Mouse (Mus musculus) thymus, postnatal 36 days (tissue): ENCODE measurements around the gene Ldb3.
A peak's percentile ranks its signal among the peaks of the same experiment; 100 is the strongest.

Experiments used
- DNase-seq, 2 experiments: peaks; one replicate each; pipeline ENCODE4 v3.0.0; 2022; ENCODE audit warnings: mixed read lengths in 2 of 2

The Ldb3 gene

DNA sequence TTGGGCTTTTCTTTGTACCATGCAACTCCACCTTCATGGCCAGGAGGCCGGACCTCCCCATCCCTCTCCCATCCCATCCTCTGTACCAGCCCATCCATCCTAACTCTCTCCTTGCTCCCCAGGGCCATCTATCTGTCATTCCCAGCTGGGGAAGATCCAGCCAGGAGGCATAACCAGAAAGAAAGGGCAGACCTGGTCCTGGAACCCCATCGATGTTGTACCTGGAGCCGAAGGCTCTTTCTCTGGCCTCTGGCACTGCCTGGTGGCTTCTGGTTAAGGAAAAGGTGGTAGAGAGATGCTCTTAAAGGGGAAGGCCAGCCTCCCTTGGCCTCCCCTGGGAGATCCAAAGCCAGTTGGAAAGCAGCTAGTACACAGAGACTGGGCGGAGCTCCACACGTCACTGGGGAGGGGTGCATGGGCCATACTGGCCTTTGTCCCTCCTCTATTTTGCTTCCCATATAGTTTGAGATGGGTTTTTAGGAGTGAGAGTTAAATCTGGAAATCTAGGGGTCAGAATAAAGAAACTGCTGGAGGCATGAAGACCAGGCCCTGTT is 1.6 kb upstream of the Ldb3 start:
- no peak for DNase-seq

DNA sequence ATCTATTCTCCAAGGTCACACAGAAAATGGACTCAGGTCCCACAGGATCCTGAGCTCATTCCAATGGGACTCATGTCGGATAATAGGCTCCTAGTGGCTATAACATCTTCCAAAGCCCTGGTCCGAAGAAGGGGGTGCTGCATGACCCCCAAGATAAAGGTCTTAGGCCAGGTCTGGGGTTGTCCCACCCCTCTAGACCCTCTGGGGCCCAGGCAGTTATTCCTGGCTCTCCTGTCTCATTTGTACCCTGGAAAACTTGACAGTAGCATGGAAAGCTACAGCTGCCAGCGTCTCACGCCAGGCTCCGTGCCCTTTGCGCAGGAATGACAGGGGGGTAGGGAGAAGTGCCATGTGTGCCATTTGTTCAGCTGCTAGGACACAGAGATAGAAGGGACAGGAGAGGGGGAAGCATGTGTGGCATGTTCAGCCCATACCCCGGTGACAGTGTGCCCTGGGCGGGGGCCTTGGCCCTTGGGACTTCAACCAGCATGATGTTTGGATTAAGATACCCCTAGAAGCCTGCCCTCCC is 767 bp upstream of the Ldb3 start:
- no peak for DNase-seq

DNA sequence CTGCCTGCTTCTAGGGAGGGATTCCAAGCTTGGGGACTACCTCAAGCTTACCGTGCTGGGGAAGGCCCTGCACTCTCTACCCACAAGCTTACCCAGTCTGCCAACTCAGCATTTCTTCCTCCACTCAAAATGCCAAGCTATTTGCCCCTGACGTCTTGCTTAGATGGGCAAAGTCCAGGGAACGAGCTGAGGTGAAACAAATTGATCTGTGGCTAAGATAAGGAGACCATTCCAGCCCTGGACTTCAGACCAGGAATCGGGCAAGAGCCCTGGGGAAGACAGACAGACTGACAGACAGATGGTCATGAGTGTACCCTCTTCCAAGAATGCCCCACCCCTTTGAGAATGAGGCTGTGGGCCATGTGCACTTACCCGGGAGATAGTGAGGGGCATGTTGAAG is 477 bp downstream of the Ldb3 start:
- DNase-seq, result no peak

DNA sequence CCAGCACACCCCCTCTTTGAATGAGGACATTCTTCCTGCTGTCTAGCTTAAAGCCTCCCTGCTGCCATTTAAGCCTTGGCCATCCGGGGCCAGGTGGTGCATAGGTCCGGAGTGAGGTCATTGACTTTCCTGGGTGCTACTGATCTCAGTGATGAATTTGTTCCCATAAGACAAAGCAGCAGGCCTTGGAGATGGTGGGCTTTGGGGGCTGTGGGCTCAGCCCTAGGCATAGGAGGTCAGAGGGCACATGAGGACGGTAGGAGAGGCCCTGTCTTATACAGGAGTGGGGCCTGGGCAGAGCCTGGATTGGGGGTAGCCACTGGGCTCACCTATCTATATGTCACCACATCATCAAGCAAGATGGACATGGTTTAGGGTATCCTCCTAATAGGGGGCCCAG is 1.6 kb downstream of the Ldb3 start:
- no peak for DNase-seq

DNA sequence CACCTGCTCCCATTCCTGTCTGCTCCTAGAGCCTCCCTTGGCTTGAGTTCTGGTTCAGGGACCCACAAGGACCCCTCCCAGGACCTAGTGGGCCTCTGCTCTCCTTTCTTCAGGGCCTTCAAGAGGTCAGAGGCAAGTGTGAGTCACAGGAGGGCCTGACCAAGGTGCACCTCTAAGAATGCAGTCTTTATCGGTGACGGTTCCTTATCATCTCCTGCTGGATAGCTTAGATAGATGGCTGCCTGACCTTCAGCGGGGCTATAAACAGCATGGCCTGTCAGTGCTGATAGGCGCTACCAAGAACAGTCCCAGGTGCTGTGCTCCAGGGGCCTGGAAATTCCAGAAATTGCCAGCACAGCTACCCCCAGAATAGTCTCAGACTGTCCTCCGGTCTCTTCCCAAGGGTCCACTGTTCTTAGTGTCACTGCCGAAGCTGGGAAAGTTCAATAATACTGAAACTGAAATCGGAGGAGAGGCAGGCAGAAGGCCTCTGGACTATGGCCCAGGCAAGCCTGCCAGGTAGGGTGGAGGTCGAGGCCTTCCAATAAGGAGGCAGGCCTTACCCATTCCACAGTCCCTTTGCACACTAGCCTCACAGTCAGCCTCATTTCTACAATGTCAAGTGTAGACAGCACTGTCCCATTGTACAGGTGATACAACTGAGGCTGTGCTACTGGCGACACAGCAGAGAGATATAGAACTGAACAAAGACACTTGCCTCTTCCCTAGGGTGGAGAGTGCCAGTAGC is 3.0 kb downstream of the Ldb3 start:
- no peak for DNase-seq

DNA sequence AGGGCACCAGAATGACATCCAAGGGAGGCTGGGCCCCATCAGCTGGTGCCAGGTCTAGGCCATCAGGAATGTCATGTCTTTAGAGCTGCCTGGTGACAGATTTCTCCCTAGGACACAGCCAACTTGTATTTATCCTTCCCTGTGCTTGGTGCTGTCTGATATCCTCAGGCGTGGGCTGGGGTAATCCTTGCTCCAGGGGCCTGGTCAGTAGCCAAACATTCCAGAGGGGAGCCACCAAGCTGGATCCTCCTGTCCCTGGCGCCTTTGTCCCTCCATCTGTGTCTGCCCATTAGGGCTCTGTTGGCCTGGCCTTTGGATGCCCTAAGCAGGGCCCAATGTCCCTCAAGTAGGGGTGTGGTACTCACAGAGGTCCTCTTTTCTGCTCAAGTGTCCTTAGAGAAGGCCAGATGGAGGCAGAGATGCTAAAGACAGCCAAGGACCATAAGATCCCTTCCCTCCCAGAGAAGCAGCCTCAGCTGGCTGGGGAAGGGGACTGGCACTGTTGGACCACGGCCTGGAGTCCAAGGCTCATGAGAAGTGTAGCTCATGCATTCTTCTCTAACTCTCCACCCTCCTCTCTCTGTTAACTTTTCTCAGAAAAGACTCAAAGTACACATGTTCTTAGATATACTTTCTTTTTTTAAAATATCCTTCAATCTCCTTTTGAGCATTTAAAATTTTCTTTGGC is 5.6 kb downstream of the Ldb3 start:
- no peak for DNase-seq

DNA sequence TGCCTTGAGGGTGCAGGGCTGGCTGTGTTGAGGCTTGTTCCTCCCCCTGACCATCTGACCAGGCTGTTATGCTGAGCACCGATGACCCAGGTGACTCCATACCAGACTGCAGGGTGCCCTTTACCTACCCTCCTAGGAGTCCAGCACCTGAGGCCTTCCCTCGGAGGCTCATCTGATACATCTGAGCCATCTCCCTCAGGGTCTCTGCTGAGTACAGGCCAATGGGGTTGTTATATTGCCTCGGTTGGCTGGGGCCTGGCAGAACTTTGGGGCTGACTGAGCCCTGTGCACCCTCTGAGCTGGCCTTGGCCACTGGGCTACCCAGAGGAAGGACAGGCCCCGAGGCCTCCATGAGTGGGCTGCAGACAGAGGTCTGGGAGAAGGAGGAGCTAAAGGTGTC is 11.6 kb downstream of the Ldb3 start:
- no peak for DNase-seq

DNA sequence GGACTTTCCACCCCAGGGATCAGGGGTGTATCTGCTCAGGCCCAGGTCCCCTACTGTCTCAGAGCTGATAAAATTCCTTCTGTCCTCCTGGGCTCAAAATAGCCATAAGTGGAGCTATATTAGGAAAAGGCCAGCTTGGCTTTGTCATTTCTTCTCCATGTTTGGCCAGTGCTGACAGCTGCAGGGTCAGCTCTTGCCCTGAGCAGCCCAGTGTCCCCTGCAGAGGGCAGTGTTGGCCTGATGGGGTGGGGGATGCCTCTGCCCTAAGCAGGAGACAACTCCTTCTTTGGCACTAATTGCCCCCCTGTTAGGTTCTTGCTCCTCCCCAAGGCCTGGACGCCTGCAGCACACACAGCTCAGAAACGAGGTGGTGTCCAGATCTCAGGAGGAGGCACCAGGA is 14.4 kb downstream of the Ldb3 start:
- DNase-seq, result peak in 1 of 2 experiments; percentile 6

DNA sequence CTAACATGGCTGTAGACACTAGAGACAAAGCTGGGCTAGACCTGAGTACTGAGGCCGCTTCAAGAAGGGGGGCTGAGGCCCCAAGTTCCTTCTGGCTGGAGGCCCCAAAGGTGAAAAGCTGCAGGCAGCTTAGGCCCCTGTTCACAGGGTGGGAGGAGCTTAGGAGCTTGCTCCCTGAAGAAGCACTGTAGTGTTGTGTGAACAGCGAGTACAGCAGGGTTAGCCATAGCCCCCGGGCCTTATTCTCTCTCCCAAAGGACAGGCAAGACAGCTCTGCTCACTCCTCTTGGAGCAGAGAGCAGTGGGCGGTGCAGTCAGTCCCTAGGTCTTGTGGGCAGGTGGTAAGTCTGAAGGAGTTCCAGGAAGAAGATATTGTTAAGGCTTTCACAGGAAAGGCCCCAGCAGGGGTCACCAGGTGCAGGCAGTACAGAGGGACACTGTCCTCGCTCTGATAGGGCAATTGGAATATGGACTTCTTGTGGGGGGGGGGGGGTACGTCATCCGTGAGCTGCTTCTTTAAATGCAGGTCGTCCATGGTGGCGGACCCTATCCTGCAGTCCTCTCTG is 15.1 kb downstream of the Ldb3 start:
- DNase-seq, result no peak

DNA sequence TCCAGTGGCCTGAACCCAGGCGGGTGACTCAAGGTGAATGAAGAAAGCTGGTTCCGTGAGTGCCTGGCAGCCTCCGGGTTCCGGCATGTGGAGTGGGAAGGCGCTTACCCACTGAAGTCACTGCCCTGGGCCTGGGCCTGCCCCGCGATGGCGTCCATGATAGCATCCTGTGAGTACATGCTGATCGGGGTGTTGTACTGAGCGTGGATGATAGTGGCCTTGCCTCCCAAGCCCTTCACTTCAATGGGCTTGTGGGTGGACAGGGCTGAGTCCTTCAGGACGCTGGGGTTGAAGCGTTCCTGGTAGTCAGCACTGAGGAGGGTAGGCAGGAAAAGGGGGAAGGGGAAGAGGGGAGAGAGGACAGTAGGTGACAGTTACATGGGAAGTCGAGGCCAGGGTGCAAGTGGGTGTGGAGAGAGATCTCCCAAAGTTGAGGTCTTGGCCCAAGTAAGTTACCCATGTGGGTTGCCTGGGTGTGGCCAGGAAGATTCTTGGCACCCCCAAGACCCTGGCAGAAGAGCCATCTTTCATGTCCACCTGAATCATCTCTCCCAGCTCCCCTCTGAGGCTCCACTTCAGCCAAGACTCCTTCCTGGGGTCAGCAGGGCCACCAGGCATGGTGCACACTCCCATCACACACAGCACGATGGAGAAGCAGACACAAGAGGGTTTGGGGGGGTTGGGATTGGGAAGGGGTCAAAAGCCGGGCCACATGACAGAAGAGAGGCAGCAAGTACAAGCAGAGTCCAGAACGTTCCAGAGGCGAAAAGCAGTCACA is 16.7 kb downstream of the Ldb3 start:
- DNase-seq, result no peak

DNA sequence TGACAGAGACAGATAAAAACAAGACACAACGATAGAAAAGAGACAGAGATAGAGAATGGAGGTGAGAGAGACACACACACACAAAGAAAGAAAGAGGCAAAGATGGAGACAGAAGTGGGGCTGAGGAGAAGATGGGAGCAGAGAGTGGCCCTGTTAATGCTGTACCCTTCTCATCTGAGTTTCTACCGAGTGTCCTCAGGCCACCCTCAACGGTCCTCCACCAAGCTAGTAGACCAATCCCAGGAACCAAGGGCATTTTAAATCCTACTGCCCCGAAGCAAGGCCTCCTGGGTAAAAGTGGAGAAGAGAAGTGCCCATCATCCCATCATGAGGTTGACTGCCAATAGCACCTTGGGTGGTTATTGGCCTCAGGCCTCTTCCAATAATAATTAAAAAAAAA is 17.6 kb downstream of the Ldb3 start:
- no peak for DNase-seq

DNA sequence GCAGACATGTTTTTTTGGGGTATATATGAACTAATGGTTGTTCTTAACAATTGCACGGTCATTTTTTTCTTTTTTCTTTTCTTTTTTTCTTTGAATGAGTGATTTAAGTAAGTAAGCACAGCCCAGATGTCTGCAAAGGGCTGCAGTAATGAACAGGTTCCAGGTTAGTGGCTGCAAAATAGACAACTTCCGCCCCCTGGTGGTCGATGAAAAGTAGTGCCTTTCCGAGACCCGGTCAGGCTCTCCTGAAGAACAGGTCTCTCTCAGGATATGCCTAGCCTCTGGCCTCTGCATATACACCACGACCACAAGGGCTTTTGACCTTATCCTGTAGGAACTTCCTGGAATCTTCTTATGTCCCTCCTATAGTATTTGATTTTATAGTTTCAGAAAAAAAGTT is 18.2 kb downstream of the Ldb3 start:
- peak; percentile 42 to 48 for DNase-seq

DNA sequence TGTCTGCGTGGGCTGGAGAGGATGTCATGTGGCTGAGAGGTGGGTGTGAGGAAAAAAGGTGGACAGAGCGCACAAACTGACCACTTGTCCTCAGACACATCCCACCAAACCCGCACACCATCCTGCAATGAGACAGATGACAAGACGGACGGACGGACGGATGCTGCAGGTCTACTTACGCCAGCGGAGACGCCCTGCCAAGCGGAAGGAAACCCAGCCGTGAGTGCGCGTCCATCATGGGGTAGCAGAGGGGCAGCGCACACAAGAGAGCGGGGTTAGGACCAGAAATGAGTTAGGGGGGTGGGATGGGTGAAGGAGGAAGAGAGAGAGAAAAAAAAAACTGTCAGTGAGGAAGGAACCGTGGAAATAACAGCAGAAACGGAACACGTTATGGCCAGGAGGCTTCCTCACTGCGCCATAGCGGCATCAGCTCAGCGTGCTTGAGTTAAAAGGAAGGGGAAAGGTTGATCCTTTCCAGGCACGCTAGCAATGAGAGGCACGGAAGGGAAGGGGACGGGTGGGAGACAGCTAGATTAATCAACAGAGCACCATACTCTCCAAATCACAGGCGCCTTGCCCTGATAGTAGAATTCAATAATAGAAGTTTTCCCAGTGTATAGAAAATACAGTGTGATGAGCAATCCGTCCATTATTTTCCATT is 18.8 kb downstream of the Ldb3 start:
- DNase-seq, result no peak

DNA sequence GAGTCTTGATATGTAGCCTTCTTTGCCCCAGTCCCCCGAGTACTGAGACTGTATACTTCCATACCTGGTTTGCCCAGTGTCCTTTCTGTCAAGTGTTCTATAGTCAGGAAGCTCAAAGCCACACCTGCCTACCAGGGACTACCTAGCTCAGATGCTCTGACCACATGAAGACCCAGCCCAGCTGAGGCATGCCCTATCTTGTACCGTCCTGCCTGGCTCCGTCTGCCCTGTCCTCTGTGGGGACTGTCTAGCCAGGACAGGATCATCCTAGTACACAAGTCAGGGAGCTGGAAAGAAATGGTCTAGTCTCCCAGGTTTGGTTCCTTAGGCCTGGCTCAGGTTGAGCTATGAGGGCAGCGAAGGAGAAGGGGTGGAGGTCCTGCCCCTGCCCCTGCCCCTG is 19.9 kb downstream of the Ldb3 start:
- no peak for DNase-seq

DNA sequence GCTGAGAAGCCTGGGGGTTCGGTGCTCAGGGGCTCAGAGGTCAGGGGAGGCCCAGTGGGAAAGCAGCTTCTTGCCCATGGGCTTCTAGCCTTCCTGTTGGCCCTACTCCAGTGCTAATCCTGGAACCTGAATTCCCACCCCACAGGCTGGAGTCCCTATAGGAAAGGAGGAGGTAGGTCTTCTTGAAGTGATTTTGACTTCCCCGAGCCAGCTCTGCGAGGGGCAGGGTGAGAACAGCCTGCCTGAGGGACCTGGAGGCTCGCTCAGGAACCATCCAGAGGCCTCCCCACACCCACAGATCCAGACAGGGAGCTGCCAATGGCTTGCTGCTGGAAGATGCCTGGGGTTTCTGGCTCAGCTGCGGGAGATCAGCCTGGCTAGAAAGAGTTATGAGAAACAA is 20.8 kb downstream of the Ldb3 start:
- DNase-seq, result no peak

DNA sequence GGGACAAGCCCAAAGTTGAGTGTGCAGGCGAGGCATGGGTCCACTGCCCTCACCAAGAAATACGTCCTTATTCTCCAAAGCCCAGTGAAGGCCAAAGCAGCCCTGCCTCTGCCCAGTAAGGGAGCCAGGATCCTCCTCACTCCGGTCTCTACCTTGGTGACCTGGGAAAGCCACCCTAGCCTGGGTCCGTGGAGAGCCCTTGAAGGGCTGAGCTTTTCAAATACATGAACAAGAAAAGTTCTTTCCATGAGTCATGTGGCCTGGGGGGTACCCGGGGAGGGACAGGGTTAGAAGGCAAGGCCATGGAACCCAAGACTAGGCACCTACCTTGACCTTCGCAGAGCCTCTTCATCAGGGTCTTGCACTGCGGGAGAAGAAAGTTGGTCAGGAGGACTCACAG is 22.0 kb downstream of the Ldb3 start:
- DNase-seq, result no peak

DNA sequence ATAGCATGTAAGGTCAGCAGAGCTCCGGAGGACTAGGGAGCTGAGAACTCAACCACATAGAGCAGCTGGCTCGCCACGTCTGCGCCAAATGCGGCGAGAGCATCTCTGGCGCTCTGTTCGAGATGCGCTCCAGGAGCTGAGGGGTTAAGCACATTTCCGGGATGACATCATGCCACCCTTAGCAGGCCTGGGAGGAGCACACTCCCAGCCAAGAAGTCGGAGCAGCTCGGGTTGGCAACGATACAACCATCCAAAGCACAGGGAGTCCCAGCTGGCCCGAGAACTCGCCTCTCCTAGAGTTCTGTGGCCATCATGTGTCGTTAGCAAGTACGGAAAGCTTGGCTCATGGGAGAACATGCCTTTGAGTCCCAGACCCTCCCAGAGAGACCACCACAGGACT is 22.8 kb downstream of the Ldb3 start:
- DNase-seq, result no peak

DNA sequence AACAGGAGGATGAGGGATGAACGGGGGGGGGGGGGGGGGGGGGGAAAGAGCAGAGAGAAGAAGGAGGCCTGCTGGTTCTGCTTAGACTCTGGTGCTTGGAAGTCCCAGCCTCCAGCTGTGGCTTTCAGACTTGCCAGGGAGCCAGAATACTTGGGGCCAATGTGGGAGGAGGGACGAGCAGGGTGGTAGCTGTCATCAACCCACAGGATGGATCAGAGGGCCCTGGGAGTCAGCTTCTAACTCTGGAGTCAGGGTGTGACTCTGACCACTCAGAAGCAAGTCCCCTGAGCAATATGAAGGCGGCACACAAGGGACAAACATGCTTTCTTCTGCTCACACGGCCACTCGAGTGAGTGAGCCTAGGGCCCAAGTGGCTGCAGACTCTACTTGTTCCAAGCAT is 23.8 kb downstream of the Ldb3 start:
- no peak for DNase-seq

DNA sequence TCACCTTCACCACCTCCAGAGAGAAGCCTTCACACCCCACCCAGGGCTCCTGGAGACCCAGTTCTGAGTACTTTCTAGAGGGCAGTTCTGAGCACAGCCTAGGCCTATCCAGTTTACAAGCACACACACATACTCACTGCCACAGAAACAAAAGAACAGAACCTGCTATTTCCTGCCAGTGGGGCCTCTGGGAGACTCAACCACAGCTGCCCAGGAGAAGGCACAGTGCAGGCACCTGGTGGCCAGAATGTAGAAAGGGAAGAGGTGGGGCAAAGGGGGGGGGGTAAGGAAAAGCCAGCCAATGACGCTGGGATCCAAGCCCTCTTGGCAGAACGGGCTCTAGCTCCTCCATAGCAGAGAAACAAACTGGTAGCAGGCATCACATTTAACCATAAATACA is 26.1 kb downstream of the Ldb3 start:
- no peak for DNase-seq

DNA sequence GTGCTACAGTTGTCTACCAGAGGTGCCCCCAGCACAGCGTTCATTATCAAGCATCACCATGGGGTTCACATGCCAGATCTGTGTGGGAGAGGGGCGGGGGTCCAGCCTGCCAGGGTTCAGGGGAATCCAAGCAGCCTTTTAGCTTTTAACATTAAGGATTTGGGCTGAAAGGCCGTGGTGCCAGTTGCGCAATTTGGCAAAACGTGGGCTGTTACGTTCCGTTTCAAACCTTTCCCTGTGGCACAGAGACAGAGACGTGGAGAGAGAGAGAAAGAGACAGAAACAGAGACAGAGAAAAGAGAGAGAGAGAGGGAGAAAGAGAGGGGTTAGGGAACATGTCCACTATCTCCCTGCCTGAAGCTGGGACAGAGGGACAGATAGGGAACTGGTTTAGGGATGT is 26.8 kb downstream of the Ldb3 start:
- DNase-seq, result no peak

DNA sequence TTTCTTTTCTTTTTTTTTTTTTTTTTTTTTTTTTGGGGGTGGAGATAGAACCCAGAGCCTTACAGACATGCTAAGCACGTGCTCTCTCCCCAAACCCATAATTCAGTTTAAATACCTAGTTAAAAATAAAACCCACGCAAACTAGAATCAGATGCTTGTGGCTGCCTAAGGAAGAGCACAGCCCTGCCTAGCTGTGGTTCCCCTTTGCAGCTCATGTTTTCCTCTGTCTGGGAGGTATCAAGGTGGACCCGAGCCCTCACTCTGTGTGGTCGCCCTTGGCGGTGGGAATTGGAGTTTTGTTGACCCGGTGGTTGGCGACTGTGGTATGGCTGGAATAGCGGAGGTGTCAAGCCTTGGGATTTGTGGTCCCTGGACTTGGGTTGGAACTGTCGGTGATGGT is 29.5 kb downstream of the Ldb3 start:
- no peak for DNase-seq

DNA sequence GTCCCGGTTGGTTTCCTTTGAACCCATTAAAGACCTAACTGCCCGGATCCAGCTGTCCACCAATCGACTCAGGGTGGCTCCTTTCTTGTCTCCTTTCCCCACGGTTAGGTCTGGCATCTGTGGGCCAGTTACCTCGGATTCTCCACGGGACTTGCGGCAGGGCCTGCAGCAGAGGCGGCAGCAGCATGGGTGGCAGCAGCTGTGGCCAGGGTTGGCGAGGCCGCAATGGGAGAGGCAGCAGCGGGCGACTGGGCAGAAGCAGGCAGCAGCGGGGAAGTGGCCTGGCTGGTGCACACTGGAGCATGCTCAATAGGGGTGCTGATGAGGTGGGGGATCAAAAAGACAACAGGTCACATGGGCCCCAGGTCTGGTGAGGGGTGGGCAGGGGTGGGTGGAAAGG is 33.3 kb downstream of the Ldb3 start:
- no peak for DNase-seq

DNA sequence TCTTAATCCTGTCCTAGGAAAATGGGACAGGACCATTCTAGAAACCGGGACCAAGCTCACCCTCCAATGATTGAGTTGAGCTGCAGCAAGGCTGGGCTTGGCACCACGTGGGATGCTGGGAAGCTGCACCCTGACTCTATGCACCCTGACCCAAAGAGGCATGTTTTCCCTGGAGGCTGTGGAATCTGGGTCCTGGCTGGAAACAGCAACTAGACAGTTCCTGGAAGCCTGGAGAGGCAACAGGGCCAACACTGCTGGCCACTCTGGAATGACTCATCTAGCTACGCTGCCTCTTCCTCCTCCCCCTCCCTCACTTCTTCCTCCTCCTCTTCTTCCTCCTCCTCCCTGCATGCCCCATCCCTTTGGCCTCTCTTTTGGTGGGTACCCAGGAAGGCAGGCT is 34.4 kb downstream of the Ldb3 start:
- DNase-seq, result no peak
